Mouse (Mus musculus) spleen, adult 12 weeks (tissue): ENCODE measurements at regions not wholly inside any gene's neighbourhood (a gene's known extent, or its start where the extent isn't known, plus 50 kb on each side); places are given as distances from the start of the nearest gene placed in this dataset.

Experiments
- DNase-seq: peaks from one replicate; pipeline ENCODE4 v3.0.0; 2022; ENCODE audit warnings: low spot score

- DNase-seq = no peak
Observed at GRCm38 (mm10) chr19:54248256-54248936, 204.4 kb downstream of the Adra2a start.

GRCm38 (mm10) chr19:54252145-54252664, 208.3 kb downstream of the Adra2a start:
- no peak for DNase-seq

DNA sequence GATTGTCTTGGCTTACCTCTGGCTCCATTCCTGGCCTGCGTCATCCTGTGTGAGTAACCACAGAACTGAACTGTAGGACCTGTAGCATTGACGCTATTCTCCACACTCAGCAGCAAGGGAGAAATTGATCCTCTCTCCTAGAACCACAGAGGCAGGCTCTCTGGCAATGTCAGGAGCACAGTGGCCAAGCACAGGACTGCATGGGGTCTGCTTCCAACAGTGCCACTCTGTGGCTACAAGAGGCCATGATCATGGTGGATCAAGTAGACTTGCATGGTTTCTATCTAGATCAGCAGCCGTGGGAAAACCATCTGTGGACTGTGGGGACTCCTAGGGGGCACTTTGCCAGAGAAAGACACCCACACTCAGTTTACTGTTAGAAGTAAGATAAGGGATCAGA, 213.9 kb downstream of the Adra2a start:
- no peak for DNase-seq

DNA sequence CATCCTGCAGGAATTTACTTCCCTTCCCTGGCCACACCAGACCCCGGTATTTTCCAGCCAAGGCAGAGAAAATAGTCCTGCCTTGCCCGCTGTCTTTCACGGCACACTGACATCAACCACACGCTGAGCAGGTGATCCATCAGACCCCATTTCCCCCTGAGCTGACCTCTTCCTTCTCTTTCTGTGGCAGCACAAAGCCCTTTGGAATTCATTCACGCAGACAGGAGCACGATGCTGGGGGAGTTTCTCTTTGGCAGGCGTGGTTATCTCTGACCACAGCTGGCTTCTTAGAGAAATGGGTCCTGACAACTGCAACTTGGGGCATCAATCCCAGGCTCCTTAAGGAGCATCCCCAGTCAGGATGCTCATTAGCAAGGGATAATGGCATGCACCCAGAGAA, 215.2 kb downstream of the Adra2a start:
- DNase-seq = no peak

GRCm38 (mm10) chr19:54277368-54277767, 233.4 kb downstream of the Adra2a start:
- no peak for DNase-seq

- DNase-seq = no peak
Observed at GRCm38 (mm10) chr19:54285481-54285880, 241.5 kb downstream of the Adra2a start.

- DNase-seq = no peak
Observed at GRCm38 (mm10) chr19:54297663-54298388, 253.9 kb downstream of the Adra2a start.

- no peak for DNase-seq
Observed at GRCm38 (mm10) chr19:54311289-54311688, 267.3 kb downstream of the Adra2a start.

DNA sequence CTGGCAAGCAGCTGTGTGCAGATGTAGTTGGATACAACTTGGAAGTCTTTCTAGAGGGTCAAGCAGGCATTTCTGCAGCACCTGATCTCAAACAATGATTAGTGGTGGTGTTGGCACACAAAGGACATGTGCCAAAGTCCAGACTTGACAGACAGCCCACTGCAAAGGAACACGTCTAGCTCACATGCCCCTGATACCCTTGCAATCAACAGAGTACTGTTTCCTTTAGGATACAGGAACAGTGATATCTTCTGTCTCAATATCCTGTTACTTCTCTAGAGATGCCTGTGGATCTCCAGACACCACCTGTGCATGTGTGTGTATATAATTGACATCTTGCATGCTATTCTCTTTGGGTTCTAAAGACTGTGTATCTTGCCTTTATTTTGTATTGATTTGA, 267.8 kb downstream of the Adra2a start:
- no peak for DNase-seq

GRCm38 (mm10) chr19:54323276-54323675, 279.3 kb downstream of the Adra2a start:
- no peak for DNase-seq

- DNase-seq = no peak
Observed at GRCm38 (mm10) chr19:54324991-54325390, 281.0 kb downstream of the Adra2a start.

GRCm38 (mm10) chr19:54332140-54332539, 288.2 kb downstream of the Adra2a start:
- no peak for DNase-seq

- DNase-seq = no peak
Observed at GRCm38 (mm10) chr19:54340778-54341291, 296.9 kb downstream of the Adra2a start.

DNA sequence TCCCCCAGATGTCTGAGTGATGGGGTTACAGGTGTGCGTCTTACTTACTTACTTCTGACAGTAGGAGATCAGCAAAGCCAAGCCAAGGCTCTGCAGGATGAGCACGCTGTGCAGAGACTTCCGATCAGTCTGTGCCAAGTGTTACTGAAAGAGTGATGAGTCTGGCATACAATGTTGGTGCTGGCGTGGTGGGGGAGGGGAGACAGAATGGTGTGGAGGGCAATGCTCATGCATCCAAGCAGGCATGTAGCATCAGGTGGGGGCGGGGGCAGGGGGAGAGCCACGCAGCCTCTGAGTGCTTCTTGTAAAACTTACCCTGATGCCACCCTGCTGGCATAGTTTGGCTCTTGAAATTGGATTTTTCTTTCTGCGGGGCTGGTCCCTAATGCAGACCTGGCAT, 315.8 kb downstream of the Adra2a start:
- no peak for DNase-seq

DNA sequence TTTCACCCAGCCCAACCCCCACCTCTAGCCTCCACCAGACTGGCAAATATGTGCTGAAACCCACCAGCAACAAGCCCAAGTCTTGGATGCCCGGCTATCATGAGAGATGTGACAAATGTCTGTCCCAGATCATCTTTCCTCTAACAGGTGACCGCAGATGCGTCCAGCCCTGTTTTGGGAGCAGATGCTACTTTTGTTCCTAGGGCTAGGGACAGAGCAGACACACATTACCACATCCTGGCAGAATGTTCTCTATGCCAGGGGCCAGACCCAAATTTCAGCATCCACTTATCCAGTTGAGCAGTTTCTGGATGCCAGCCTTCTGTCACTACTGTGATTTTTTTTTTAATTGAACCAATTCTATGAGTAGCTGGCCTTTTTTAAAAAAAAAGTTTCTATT, 316.7 kb downstream of the Adra2a start:
- DNase-seq = no peak

DNA sequence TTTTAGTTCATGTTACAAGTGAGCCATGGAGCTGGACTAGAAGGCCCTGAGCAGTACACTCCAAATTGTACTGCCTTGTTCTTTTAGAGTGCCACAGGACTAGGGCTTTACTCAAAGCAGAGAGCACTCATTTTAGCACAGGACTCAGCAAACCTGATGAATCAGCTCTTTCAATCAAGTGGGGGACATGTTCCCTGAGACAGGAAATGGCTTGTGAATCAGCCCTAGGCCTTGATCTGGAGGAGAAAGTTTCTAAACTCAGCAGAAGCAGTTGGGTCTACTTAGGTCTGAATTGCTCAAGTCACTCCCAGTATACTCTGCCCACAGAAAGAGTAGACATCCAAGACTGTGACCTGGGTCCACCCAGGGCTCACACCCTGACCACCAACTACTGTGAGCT, 341.1 kb downstream of the Adra2a start:
- DNase-seq = no peak

GRCm38 (mm10) chr19:54391406-54391805, 347.5 kb downstream of the Adra2a start:
- no peak for DNase-seq

DNA sequence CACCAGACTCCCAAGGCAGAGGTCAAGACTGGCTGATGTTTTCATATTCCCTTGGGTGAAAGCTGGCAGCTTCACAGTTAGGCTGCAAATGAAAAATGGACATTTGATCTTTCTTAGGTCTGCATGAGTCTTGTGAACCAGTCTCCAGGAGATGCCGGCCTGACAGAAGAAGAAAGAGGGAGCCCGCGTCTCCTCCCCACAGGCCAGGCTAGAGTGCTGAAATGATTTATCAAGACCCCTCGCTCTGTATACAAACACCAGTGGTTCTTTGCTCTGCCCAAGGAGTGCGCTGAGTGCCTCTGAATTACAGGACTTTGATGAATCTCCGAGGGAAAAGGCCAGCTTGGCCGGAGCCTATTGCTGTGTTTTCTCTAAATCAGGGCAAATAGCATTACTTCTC, 355.7 kb downstream of the Adra2a start:
- DNase-seq = no peak

- no peak for DNase-seq
Observed at GRCm38 (mm10) chr19:54407904-54408303, 364.0 kb downstream of the Adra2a start.

GRCm38 (mm10) chr19:54429062-54429461, 385.1 kb downstream of the Adra2a start:
- DNase-seq = no peak

DNA sequence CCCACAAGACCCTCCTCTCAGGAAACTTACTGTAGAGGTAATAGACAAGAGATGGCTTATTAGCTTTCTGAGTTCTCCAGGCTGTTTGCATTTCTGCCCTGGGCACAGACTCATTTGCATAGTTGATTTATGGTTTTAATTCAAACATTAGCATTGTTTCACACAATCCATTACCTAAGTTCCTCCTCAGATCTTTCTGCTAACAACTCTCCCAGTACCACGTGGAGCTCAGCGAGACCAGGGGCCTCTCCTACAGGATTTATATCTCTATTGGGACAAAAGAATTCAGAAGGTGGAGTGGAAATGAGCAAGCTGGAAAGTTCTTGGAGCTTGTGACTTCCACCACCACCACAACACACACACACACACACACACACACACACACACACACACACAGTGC, 396.8 kb downstream of the Adra2a start:
- no peak for DNase-seq

DNA sequence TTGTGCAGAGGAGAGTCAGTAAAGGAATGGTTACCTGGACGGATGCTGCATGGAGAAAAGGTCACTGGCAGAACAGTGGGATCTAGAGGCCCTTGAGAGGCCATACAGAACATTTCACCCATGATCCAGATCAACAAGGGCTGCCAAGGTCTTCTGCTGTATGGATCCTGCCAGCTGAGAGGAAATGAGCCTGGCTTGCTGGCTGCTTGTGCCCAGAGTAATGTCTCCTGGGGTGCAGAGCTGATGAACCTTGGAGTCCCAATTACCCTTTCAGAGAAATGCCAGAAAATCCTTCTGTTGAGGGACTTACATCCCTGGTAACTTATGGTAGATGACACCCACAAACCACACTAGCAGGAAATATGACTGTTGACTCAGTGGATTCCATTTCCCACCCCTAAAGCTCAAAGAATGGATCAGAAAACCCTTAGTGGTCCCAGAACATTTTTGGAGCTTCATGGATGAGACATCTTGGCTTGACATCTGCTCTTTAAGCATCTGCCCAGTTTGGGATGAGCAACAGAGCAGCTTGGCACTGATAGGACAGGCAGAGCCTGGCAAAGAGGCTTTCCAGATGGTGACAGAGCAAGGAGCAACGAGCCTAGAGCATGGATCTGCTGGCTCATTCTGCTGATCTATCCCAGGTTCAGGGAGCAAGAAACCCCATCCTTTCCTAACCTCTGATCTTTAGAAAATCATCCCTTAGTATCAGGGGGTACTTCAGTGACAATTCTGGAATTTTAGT, 416.6 kb downstream of the Adra2a start:
- DNase-seq = no peak

DNA sequence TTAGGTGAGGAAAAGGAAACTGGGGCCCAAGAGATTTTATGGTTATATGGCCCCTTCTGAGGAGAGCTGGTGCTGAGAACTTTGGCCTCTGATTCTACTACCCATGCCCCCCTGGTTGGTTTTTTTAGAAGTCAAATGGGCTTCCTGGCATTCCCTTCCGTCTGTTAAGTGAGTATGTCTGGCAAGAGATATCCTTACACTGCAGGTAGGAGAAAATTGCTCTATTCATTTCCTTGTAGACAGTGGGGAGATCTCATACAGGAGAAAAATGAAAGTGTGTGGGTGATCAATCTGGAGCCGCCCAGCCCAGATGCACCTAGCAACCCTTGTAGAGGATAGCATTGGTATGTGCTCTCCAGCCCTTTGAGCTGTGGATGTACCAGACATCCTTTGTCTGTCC, 418.5 kb downstream of the Adra2a start:
- no peak for DNase-seq
